Mouse (Mus musculus): Measurements from ENCODE around the gene Tmub2.

DNA sequence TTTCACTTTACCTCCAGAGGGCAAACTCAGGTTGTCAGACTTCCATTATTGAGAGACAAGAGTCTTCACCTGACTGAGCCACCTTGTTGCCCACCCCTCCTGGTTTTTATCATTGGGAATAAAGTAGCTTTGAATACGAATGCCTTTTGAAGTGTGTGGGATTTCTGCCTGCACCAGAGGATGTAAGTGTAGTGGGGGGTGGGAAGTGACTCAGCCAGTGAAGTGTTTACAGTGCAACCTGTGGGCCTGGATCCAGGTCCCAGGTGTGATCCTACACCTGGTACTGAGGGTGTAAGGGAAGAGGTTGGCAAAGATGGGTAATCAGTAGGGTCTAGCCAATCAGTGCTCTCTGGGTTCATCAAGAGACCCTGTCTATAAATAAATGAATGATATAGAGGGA lies 38.8 kb downstream of the Tmub2 start:
- no peak for TF ChIP-seq MYOD1 (IDR thresholded peaks at IDR 0.05; ENCODE audit: control insufficient read depth, insufficient read length, low read depth)
- no peak for TF ChIP-seq CTCF (IDR thresholded peaks at IDR 0.05; ENCODE audit: control insufficient read depth, insufficient read depth, insufficient read length)
- no peak for TF ChIP-seq FOSL1 (IDR thresholded peaks at IDR 0.05; ENCODE audit: insufficient read depth, low read length, poor library complexity, severe bottlenecking)
- no peak for TF ChIP-seq CEBPB (IDR thresholded peaks at IDR 0.05; ENCODE audit: low read depth)
- TF ChIP-seq USF1 (IDR thresholded peaks at IDR 0.05; ENCODE audit: low read depth), result no peak

All from C2C12 (cell line).